Mouse (Mus musculus) CH12.LX (cell line): ENCODE data around the gene Tssk2. TPM values are rescaled to one million over a fixed set of nuclear protein-coding genes. Genes with fewer than 3 reads are reported as not detected.

Experiments used
- DNase-seq: peaks from one replicate; pipeline ENCODE4 v3.0.0-alpha.2; 2013; ENCODE audit errors: extremely low read depth
- H3K27ac ChIP-seq: 2 replicates; pipeline ENCODE4 v1.5.1; 2012; ENCODE audit warnings: low read depth, mild to moderate bottlenecking, control low read depth, moderate library complexity; ENCODE audit not compliant: insufficient read depth
- H3K27me3 ChIP-seq: replicated peaks from 2 replicates; pipeline ENCODE3; 2012; ENCODE audit warnings: inconsistent platforms
- H3K36me3 ChIP-seq, 2 experiments: replicated peaks in 1 of 2; 2 replicates each; pipeline versions ENCODE3 to v1.6.1; 2012; ENCODE audit warnings: inconsistent platforms in 1 of 2, low read length in 1 of 2, mild to moderate bottlenecking in 1 of 2, mixed read lengths in 1 of 2, moderate library complexity in 1 of 2; ENCODE audit not compliant: control insufficient read depth in 1 of 2, insufficient read depth in 1 of 2
- H3K4me1 ChIP-seq, 2 experiments: 2 replicates each; pipeline ENCODE4 v1.6.1; 2012; ENCODE audit warnings: inconsistent platforms in 1 of 2, moderate library complexity in 1 of 2; ENCODE audit not compliant: insufficient read depth in 2 of 2, control insufficient read depth in 1 of 2
- H3K4me2 ChIP-seq: 2 replicates; pipeline ENCODE4 v1.6.1; 2012; ENCODE audit warnings: low read depth, mild to moderate bottlenecking, control low read depth; ENCODE audit not compliant: poor library complexity, insufficient read depth, severe bottlenecking
- H3K4me3 ChIP-seq, 3 experiments: fragments of 150-350 bp in 1 of 3; sonication (generic) in 1 of 3; replicated peaks in 1 of 3; 2 replicates each; pipeline versions ENCODE3 to v1.5.1; 2011 to 2012; ENCODE audit warnings: low read depth in 2 of 3, low read length in 2 of 3, mild to moderate bottlenecking in 2 of 3, moderate library complexity in 2 of 3, control low read depth in 1 of 3, improper control_type of control experiment in 1 of 3, inconsistent platforms in 1 of 3, mixed read lengths in 1 of 3; ENCODE audit not compliant: poor library complexity in 1 of 3
- H3K79me2 ChIP-seq: replicated peaks from 2 replicates; pipeline ENCODE4 v1.6.1; 2012; ENCODE audit warnings: mild to moderate bottlenecking, moderate library complexity; ENCODE audit not compliant: control insufficient read depth, poor library complexity, insufficient read depth, severe bottlenecking; ENCODE audit errors: extremely low read depth
- H3K9ac ChIP-seq: 2 replicates; pipeline ENCODE4 v1.6.1; 2012; ENCODE audit warnings: low read depth, mild to moderate bottlenecking, control low read depth, moderate library complexity; ENCODE audit not compliant: insufficient read depth
- H3K9me3 ChIP-seq: replicated peaks from 2 replicates; pipeline ENCODE3; 2012; ENCODE audit warnings: low read length, inconsistent platforms, mixed read lengths
- BHLHE40 ChIP-seq: IDR thresholded peaks from 2 replicates; pipeline ENCODE4 v1.6.1; 2011; ENCODE audit warnings: mild to moderate bottlenecking, low read depth, low read length, improper control_type of control experiment
- CHD1 ChIP-seq: IDR thresholded peaks from 2 replicates; pipeline ENCODE4 v1.6.1; 2012; ENCODE audit warnings: low read depth, low read length, improper control_type of control experiment, inconsistent platforms
- EP300 ChIP-seq: IDR thresholded peaks from 2 replicates; pipeline ENCODE4 v1.6.1; 2011; ENCODE audit warnings: low read length, improper control_type of control experiment
- GABPA ChIP-seq: IDR thresholded peaks from 2 replicates; pipeline ENCODE4 v1.6.1; 2012; ENCODE audit warnings: low read depth, low read length, improper control_type of control experiment, inconsistent platforms; ENCODE audit not compliant: insufficient replicate concordance
- HCFC1 ChIP-seq: IDR thresholded peaks from 2 replicates; pipeline ENCODE4 v1.6.1; 2012; ENCODE audit warnings: low read depth, mild to moderate bottlenecking, inconsistent platforms, low read length, improper control_type of control experiment
- JUN ChIP-seq: IDR thresholded peaks from 2 replicates; pipeline ENCODE4 v1.6.1; 2011; ENCODE audit warnings: low read depth, mild to moderate bottlenecking, low read length, improper control_type of control experiment, moderate library complexity; ENCODE audit not compliant: insufficient read depth
- JUND ChIP-seq: conservative IDR thresholded peaks from 2 replicates; pipeline ENCODE4 v1.6.1; 2011; ENCODE audit warnings: low read depth, low read length, improper control_type of control experiment
- MEF2A ChIP-seq: IDR thresholded peaks from 2 replicates; pipeline ENCODE4 v1.6.1; 2014; ENCODE audit warnings: low read depth, mild to moderate bottlenecking, inconsistent platforms, low read length, improper control_type of control experiment, borderline replicate concordance
- MYC ChIP-seq: IDR thresholded peaks from 2 replicates; pipeline ENCODE4 v1.6.1; 2011; ENCODE audit warnings: low read depth, mild to moderate bottlenecking, improper control_type of control experiment, low read length
- NRF1 ChIP-seq: IDR thresholded peaks from 2 replicates; pipeline ENCODE4 v1.6.1; 2014; ENCODE audit warnings: low read depth, mild to moderate bottlenecking, inconsistent platforms, low read length, improper control_type of control experiment, moderate library complexity
- POLR2A ChIP-seq: IDR thresholded peaks from 2 replicates; pipeline ENCODE4 v1.6.1; 2011; ENCODE audit warnings: low read depth, mild to moderate bottlenecking, improper control_type of control experiment, low read length
- RAD21 ChIP-seq: IDR thresholded peaks from 2 replicates; pipeline ENCODE4 v1.6.1; 2011; ENCODE audit warnings: low read depth, mild to moderate bottlenecking, low read length, improper control_type of control experiment, moderate library complexity
- RCOR1 ChIP-seq: conservative IDR thresholded peaks from 2 replicates; pipeline ENCODE4 v1.6.1; 2012; ENCODE audit warnings: low read depth, mild to moderate bottlenecking, inconsistent platforms, low read length, improper control_type of control experiment
- SIN3A ChIP-seq: IDR thresholded peaks from 2 replicates; pipeline ENCODE4 v1.6.1; 2012; ENCODE audit warnings: low read length, improper control_type of control experiment, inconsistent platforms
- TBP ChIP-seq: conservative IDR thresholded peaks from 2 replicates; pipeline ENCODE4 v1.6.1; 2011; ENCODE audit warnings: low read depth, low read length, improper control_type of control experiment
- TCF12 ChIP-seq: IDR thresholded peaks from 2 replicates; pipeline ENCODE4 v1.6.1; 2014; ENCODE audit warnings: low read depth, mild to moderate bottlenecking, inconsistent platforms, low read length, improper control_type of control experiment
- USF1 ChIP-seq: IDR thresholded peaks from 2 replicates; pipeline ENCODE4 v1.6.1; 2014; ENCODE audit warnings: low read depth, mild to moderate bottlenecking, inconsistent platforms, low read length, improper control_type of control experiment
- USF2 ChIP-seq: conservative IDR thresholded peaks from 2 replicates; pipeline ENCODE4 v1.6.1; 2011; ENCODE audit warnings: low read depth, low read length, improper control_type of control experiment
- ZC3H11A ChIP-seq: IDR thresholded peaks from 2 replicates; pipeline ENCODE4 v1.6.1; 2012; ENCODE audit warnings: low read depth, mild to moderate bottlenecking, inconsistent platforms, low read length, improper control_type of control experiment
- ZKSCAN1 ChIP-seq: IDR thresholded peaks from 2 replicates; pipeline ENCODE4 v1.6.1; 2012; ENCODE audit warnings: low read depth, inconsistent platforms, low read length, improper control_type of control experiment, borderline replicate concordance
- ZMIZ1 ChIP-seq: IDR thresholded peaks from 2 replicates; pipeline ENCODE4 v1.6.1; 2012; ENCODE audit warnings: low read depth, mild to moderate bottlenecking, inconsistent platforms, low read length, improper control_type of control experiment
- dilution Hi-C: fragments of 300-500 bp; cut with MboI; formaldehyde crosslinking; loops from 2 replicates; pipeline ENCODE4 v1.14.3; 2020; ENCODE audit warnings: low sequenced_read_pairs; ENCODE audit not compliant: extremely low pct_unique_long_range_greater_than_20kb, extremely low pct_ligation_motif_present
- in situ Hi-C: fragments of 300-500 bp; cut with MboI; formaldehyde crosslinking; loops from 3 replicates; pipeline ENCODE4 v1.14.3; 2019; ENCODE audit warnings: low sequenced_read_pairs, low pct_ligation_motif_present, low pct_unique_long_range_greater_than_20kb, mixed read lengths
- polyA plus RNA-seq: library from polyadenylated mRNA; unstranded; fragments of >175 nt; gene quantifications from 2 replicates; pipeline ENCODE4 v1.2.1, GENCODE M21; 2012; ENCODE audit warnings: low read depth; ENCODE audit not compliant: insufficient read length
- total RNA-seq, 2 experiments: library from RNA; depleted of rRNA; stranded (reverse); fragments of 300-350 nt in 1 of 2; fragments of >200 nt in 1 of 2; gene quantifications; 2 replicates each; pipeline ENCODE4 v1.2.3; 2012 to 2014

The Tssk2 gene
- total and polyA plus RNA-seq, 3 experiments, result 0.21 TPM; not detected in 2

DNA sequence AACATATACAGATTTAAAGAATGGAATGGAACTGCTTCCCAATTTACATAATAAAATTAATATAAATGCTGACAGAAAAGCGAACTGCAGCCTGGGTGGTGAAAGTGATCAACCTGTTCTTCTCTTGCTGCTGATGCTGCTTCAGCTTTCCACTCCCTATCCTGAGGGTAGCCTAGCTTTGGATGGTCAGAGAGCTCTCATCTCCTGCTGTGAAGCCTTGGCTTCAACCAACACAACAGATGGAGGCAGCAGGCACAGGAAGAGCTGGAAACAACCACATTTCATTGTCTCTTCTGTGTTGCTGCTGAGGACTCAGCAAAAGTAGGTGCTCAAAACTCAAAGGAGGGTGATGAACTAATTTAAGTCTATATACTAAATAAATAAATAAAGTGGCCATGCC, 46.6 kb upstream of the Tssk2 start:
- H3K36me3 ChIP-seq, result peaks cover 59 to 91% of the 10 kb centered on the region in 2 experiments
- TF ChIP-seq JUND (no peak), BHLHE40 (no peak), ZMIZ1 (no peak), GABPA (no peak), TBP (no peak), MYC (no peak), USF2 (no peak), USF1 (no peak)
- TF ChIP-seq, all 38 proteins: peak for 0
- no peak overlapping the region for H3K4me3 ChIP-seq
- H3K9ac ChIP-seq, result no peak overlapping the region
- in situ Hi-C loops (no loop called here), dilution Hi-C loops (no loop called here)
- H3K27me3 ChIP-seq, result no peaks in the 10 kb centered on the region
- no peak for DNase-seq
- no peaks in the 10 kb centered on the region for H3K79me2 ChIP-seq
- no peak overlapping the region for H3K27ac ChIP-seq
- H3K4me1 ChIP-seq, result no peaks in the 10 kb centered on the region
- no peaks in the 10 kb centered on the region for H3K9me3 ChIP-seq
- no peak overlapping the region for H3K4me2 ChIP-seq

DNA sequence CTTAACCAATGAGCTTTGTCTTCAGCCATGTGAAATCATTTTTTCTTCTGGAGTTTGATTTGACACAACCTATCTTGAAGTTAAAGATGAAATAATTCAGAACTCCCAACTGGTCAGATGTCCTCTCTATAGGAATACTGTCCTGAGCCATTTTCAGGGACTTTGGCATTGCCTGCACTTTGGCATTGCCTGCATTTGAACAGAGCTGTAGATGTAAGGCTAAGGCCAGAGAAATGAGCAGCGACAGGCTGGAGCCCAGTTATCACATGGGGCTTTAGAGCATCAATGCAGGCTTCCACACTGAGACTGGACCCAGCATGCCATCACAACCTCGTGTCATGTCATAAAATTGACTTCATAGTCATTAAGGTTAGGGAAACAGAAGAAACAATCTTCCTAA, 45.2 kb upstream of the Tssk2 start:
- DNase-seq, result no peak
- Histone ChIP-seq H3K4me3 (no peak overlapping the region), H3K36me3 (peaks cover 64 to 91% of the 10 kb centered on the region in 2 experiments), H3K9ac (no peak overlapping the region), H3K27ac (no peak overlapping the region), H3K4me2 (no peak overlapping the region), H3K79me2 (no peaks in the 10 kb centered on the region), H3K4me1 (no peaks in the 10 kb centered on the region), H3K9me3 (no peaks in the 10 kb centered on the region), H3K27me3 (no peaks in the 10 kb centered on the region)
- dilution Hi-C loops, result no loop called here
- TF ChIP-seq ZC3H11A (no peak), MEF2A (no peak), TCF12 (no peak), CHD1 (no peak), EP300 (no peak), ZKSCAN1 (no peak), HCFC1 (no peak)
- in situ Hi-C loops, result no loop called here

DNA sequence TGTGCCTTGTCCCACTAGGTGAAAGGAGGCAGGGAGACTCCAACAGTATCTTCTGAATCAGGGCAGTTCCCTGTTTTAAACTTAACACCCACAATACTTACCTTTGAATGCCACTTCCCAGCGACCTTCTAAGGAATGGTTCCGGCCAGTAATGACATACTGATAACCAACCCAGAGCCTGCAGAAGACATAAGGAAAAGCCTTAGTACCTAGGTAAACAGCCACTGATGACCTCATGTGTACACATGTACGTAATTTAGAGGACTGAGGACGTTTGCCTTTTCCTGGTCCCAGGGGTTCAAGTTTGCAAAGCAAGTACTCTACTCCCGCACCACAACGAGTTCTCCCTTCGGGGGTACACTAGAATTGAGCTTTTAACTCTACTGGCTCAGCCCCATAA, 41.3 kb upstream of the Tssk2 start:
- Histone ChIP-seq H3K79me2 (no peaks in the 10 kb centered on the region), H3K4me2 (no peak overlapping the region), H3K4me3 (no peak overlapping the region), H3K27ac (no peak overlapping the region), H3K36me3 (peaks cover 61 to 93% of the 10 kb centered on the region in 2 experiments), H3K9ac (no peak overlapping the region), H3K9me3 (no peaks in the 10 kb centered on the region), H3K27me3 (no peaks in the 10 kb centered on the region), H3K4me1 (no peaks in the 10 kb centered on the region)
- TF ChIP-seq MYC (no peak), USF2 (no peak), NRF1 (no peak), SIN3A (no peak), RCOR1 (no peak), JUN (no peak), POLR2A (no peak), RAD21 (no peak), USF1 (no peak)
- dilution Hi-C loops, result no loop called here
- in situ Hi-C loops, result no loop called here
- DNase-seq, result no peak
